Mouse (Mus musculus): ENCODE results near the gene Pxn.

Gene Pxn

GRCm38 (mm10) chr5:115586166-115586565, 79.7 kb downstream of the Pxn start:
- DNase-seq: no peak

GRCm38 (mm10) chr5:115586780-115587179, 80.3 kb downstream of the Pxn start:
- DNase-seq: no peak

- DNase-seq: no peak
Measured at GRCm38 (mm10) chr5:115591028-115591427, 84.6 kb downstream of the Pxn start.

GRCm38 (mm10) chr5:115591506-115591905, 85.0 kb downstream of the Pxn start:
- no peak for DNase-seq

GRCm38 (mm10) chr5:115603561-115603960, 97.1 kb downstream of the Pxn start:
- DNase-seq: no peak

Measured in spleen, adult 18-20 months (tissue).